Mouse (Mus musculus) limb, embryonic 13.5 days (tissue): ENCODE data around the gene Vezt. TPM values are rescaled to one million over a fixed set of nuclear protein-coding genes. Genes with fewer than 3 reads are reported as not detected.

Experiments
- ATAC-seq: fragments of 200-750 bp; cut with Nextera tagmentation; 2 replicates; pipeline ENCODE4 v1.8.0; 2017; ENCODE audit warnings: low read depth, moderate number of reproducible peaks, moderate TSS enrichment; ENCODE audit not compliant: low FRiP score
- H3K27ac ChIP-seq: fragments of 300-500 bp; sonication (generic); 2 replicates; pipeline ENCODE4 v1.5.1; 2015; ENCODE audit warnings: inconsistent platforms, mild to moderate bottlenecking, moderate library complexity
- H3K27me3 ChIP-seq: fragments of 300-500 bp; sonication (generic); 2 replicates; pipeline ENCODE4 v1.6.1; 2015; ENCODE audit warnings: mild to moderate bottlenecking, inconsistent platforms
- H3K36me3 ChIP-seq: fragments of 300-500 bp; sonication (generic); 2 replicates; pipeline ENCODE4 v1.6.1; 2015; ENCODE audit warnings: inconsistent platforms, mild to moderate bottlenecking, moderate library complexity
- H3K4me1 ChIP-seq: fragments of 300-500 bp; sonication (generic); 2 replicates; pipeline ENCODE4 v1.6.1; 2015; ENCODE audit warnings: inconsistent platforms
- H3K4me2 ChIP-seq: fragments of 300-500 bp; sonication (generic); replicated peaks from 2 replicates; pipeline ENCODE4 v1.6.1; 2015; ENCODE audit warnings: inconsistent platforms, mild to moderate bottlenecking, moderate library complexity
- H3K4me3 ChIP-seq: fragments of 300-500 bp; sonication (generic); 2 replicates; pipeline ENCODE4 v1.5.1; 2015; ENCODE audit warnings: moderate library complexity, mild to moderate bottlenecking, inconsistent platforms
- H3K9ac ChIP-seq: fragments of 300-500 bp; sonication (generic); 2 replicates; pipeline ENCODE4 v1.6.1; 2015; ENCODE audit warnings: mild to moderate bottlenecking, inconsistent platforms
- H3K9me3 ChIP-seq: fragments of 300-500 bp; sonication (generic); 2 replicates; pipeline ENCODE4 v1.6.1; 2016; ENCODE audit warnings: inconsistent platforms
- WGBS: fragments of 180-500 bp; shearing (Covaris S2); methylation state at CpG from one replicate; pipeline ENCODE4 v1.1.7; 2015; 5-methylcytosine and 5-hydroxymethylcytosine counted together
- polyA plus RNA-seq: library from polyadenylated mRNA; unstranded; fragments of >200 nt; fragmentation: Nextera tagmentation; extraction: Ambion mirVana; gene quantifications from 2 replicates; pipeline ENCODE4 v1.2.1, GENCODE M21; 2015

The Vezt gene
- polyA plus RNA-seq, 1 experiment from 2014 or later, result 28.0 TPM

DNA sequence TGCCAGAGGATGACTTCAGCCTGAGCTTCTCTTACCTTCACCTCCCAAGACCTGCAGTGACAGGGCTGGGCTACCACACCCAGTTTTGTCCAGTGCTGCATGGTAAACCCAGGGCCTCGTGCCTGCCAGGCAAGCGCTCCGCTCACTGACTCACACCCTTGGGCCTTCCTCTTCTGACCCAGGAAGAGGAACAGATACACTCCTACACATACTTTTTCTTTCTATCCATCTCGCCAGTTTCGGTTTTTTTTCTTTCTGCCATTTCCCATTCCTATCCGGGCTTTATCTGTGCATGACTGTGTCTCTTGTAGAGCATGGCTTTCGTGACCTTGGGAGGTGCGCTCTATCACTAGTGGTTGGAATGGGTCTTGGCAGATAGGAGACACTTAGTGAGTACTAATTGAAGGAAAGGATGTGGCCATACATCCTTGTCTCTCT, 24.0 kb upstream of the Vezt start:
- H3K9ac ChIP-seq, result no peak overlapping the region
- H3K36me3 ChIP-seq, result no peaks in the 10 kb centered on the region
- H3K27me3 ChIP-seq, result no peaks in the 10 kb centered on the region
- H3K4me3 ChIP-seq, result no peak overlapping the region
- WGBS, result 91% methylated on average over 8 of the region's 8 CpGs
- H3K4me1 ChIP-seq, result peaks cover 30% of the 10 kb centered on the region
- H3K9me3 ChIP-seq, result no peaks in the 10 kb centered on the region
- no peak overlapping the region for H3K27ac ChIP-seq
- H3K4me2 ChIP-seq, result no peak overlapping the region
- no peak for ATAC-seq

DNA sequence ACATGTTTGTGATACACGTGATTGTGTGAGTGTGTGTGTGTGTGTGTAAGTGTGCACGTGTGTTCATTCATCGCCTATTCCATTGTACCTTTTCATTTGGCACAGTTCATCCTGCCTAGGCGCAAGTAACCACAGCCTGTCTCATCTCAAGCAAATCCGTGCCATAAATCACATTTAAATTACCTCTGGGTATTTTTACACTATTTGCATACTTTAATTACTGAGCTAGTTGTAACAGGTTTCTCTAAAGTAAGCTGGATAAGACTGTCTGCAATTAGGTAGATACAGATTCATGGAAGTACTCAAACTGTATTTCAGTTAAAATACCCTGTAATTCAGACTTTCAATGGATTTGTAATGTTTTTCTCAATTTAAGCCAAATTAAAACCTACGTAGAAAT, 20.9 kb upstream of the Vezt start:
- H3K27ac ChIP-seq, result no peak overlapping the region
- no peak overlapping the region for H3K4me2 ChIP-seq
- H3K36me3 ChIP-seq, result no peaks in the 10 kb centered on the region
- no peak overlapping the region for H3K9ac ChIP-seq
- peaks cover 19% of the 10 kb centered on the region for H3K4me1 ChIP-seq
- H3K9me3 ChIP-seq, result no peaks in the 10 kb centered on the region
- no peaks in the 10 kb centered on the region for H3K27me3 ChIP-seq
- no peak for ATAC-seq
- WGBS, result 74% methylated on average over 6 of the region's 6 CpGs
- H3K4me3 ChIP-seq, result no peak overlapping the region

GRCm38 (mm10) chr10:94050736-94051135, 15.1 kb upstream of the Vezt start:
- no peak for ATAC-seq
- H3K4me2 ChIP-seq, result no peak overlapping the region
- no peaks in the 10 kb centered on the region for H3K27me3 ChIP-seq
- WGBS, result 83% methylated on average over 5 of the region's 5 CpGs
- no peak overlapping the region for H3K4me3 ChIP-seq
- H3K9me3 ChIP-seq, result no peaks in the 10 kb centered on the region
- no peak overlapping the region for H3K27ac ChIP-seq
- H3K4me1 ChIP-seq, result peaks cover 20% of the 10 kb centered on the region
- no peak overlapping the region for H3K9ac ChIP-seq
- H3K36me3 ChIP-seq, result peaks cover 4% of the 10 kb centered on the region

- WGBS, result 68% methylated on average over 8 of the region's 8 CpGs
- no peak overlapping the region for H3K27ac ChIP-seq
Observed at GRCm38 (mm10) chr10:94049121-94049520, 13.5 kb upstream of the Vezt start.

GRCm38 (mm10) chr10:94047845-94048559, 12.4 kb upstream of the Vezt start:
- WGBS, result 53% methylated on average over 10 of the region's 10 CpGs

More at GRCm38 (mm10) chr10:94049121-94049520, 13.5 kb upstream of the Vezt start:
- ATAC-seq, result no peak
- Histone ChIP-seq H3K36me3 (peaks cover 21% of the 10 kb centered on the region), H3K9me3 (no peaks in the 10 kb centered on the region), H3K4me3 (no peak overlapping the region), H3K27me3 (no peaks in the 10 kb centered on the region), H3K4me1 (peaks cover 20% of the 10 kb centered on the region), H3K9ac (no peak overlapping the region), H3K4me2 (no peak overlapping the region)

DNA sequence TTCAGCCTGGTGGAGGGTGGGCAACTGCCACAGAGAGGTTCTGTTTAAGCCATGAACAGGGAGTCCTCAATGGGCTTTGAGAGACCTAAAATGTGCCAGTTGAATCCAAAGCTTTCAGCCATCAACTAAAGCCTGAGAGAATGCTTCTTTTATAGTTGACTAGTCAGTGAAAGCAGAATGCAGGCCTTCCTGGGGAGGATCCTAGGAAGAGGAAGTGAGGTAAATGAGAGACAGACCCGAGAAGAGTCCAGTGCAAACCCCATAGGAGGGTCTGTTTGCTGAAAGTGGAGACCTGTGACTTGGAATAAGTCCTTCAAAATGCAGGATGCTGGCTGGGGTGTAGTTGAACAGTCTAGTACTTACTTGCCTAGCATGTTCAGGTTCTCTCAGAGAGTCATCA, 11.4 kb upstream of the Vezt start:
- 64% methylated on average over 1 of the region's 1 CpGs for WGBS
- ATAC-seq, result no peak
- H3K9ac ChIP-seq, result no peak overlapping the region

More at GRCm38 (mm10) chr10:94047845-94048559, 12.4 kb upstream of the Vezt start:
- Histone ChIP-seq H3K9ac (no peak overlapping the region), H3K4me3 (no peak overlapping the region), H3K27me3 (no peaks in the 10 kb centered on the region), H3K36me3 (peaks cover 26% of the 10 kb centered on the region), H3K9me3 (no peaks in the 10 kb centered on the region), H3K4me2 (no peak overlapping the region), H3K4me1 (peaks cover 20% of the 10 kb centered on the region), H3K27ac (no peak overlapping the region)
- ATAC-seq, result no peak

GRCm38 (mm10) chr10:94045301-94045700, 9.7 kb upstream of the Vezt start:
- Histone ChIP-seq H3K9ac (no peak overlapping the region), H3K36me3 (peaks cover 26% of the 10 kb centered on the region), H3K9me3 (no peaks in the 10 kb centered on the region), H3K27ac (no peak overlapping the region), H3K4me1 (peaks cover 19% of the 10 kb centered on the region), H3K27me3 (no peaks in the 10 kb centered on the region), H3K4me3 (no peak overlapping the region), H3K4me2 (no peak overlapping the region)
- 93% methylated on average over 13 of the region's 13 CpGs for WGBS
- no peak for ATAC-seq

More for the DNA sequence above, 11.4 kb upstream of the Vezt start:
- Histone ChIP-seq H3K4me1 (peaks cover 20% of the 10 kb centered on the region), H3K36me3 (peaks cover 26% of the 10 kb centered on the region), H3K9me3 (no peaks in the 10 kb centered on the region), H3K4me2 (no peak overlapping the region), H3K4me3 (no peak overlapping the region), H3K27me3 (no peaks in the 10 kb centered on the region), H3K27ac (no peak overlapping the region)

DNA sequence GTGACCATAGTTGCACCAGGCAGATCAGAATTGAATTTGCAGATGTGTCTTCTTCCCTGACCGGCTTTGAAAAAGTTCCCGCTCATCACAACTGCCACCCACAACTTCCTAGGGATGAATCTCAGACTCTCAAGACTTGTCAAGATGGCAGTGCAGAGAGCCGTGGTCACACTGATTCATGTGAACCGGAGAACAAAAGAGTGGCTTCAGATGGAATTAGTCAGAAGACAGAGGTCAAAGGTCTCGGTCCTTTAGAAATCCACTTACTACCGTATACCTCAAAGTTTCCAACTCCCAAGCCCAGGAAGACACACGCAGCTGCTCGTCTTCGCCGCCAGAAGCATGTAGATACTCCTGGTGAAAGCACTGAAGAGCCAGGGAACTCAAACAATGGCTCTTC, 8.3 kb upstream of the Vezt start:
- Histone ChIP-seq H3K27me3 (no peaks in the 10 kb centered on the region), H3K4me1 (peaks cover 6% of the 10 kb centered on the region), H3K36me3 (peaks cover 26% of the 10 kb centered on the region), H3K4me3 (no peak overlapping the region), H3K9ac (no peak overlapping the region), H3K9me3 (no peaks in the 10 kb centered on the region), H3K4me2 (no peak overlapping the region), H3K27ac (no peak overlapping the region)
- ATAC-seq, result no peak
- 87% methylated on average over 10 of the region's 10 CpGs for WGBS

- 63% methylated on average over 7 of the region's 7 CpGs for whole genome bisulfite sequencing
- ATAC-seq, result no peak
- H3K4me2 ChIP-seq, result no peak overlapping the region
- H3K27me3 ChIP-seq, result no peaks in the 10 kb centered on the region
- no peak overlapping the region for H3K4me3 ChIP-seq
- H3K9ac ChIP-seq, result no peak overlapping the region
- H3K4me1 ChIP-seq, result peaks cover 15% of the 10 kb centered on the region
- peaks cover under 1% of the 10 kb centered on the region; the same call in 1 of the 2 replicates for H3K36me3 ChIP-seq
- H3K9me3 ChIP-seq, result no peaks in the 10 kb centered on the region
- H3K27ac ChIP-seq, result no peak overlapping the region
Observed at GRCm38 (mm10) chr10:94038366-94039260, 3.0 kb upstream of the Vezt start.

- Histone ChIP-seq H3K9ac (no peak overlapping the region), H3K4me3 (no peak overlapping the region), H3K4me1 (peaks cover 20% of the 10 kb centered on the region), H3K4me2 (peak overlapping the region; percentile 66; the same call in 1 of the 2 replicates), H3K9me3 (no peaks in the 10 kb centered on the region), H3K27me3 (no peaks in the 10 kb centered on the region), H3K27ac (no peak overlapping the region), H3K36me3 (no peaks in the 10 kb centered on the region)
- ATAC-seq, result no peak
- WGBS, result 74% methylated on average over 4 of the region's 4 CpGs
Observed at GRCm38 (mm10) chr10:94037596-94037995, 2.0 kb upstream of the Vezt start.

DNA sequence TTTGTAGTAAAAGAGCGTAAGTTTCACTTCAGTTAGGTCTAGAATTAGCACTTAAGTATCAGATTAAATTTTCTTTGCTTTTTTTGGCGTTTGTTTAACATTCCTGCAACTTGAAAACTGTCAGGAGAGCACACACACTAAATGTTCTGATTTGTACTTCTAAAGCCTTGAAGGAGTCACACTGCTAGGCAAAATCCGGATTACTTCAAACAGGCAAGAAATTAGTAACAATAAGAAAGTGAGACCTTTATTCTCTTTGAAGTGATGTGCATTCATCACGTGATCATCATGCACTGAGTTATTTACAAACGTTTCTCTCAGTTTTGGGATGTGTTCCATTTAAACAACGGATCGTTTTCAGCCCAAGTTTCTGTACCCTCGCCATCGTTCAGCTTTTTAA, 1.6 kb upstream of the Vezt start:
- Histone ChIP-seq H3K4me3 (peak overlapping the region; percentile 86), H3K9me3 (no peaks in the 10 kb centered on the region), H3K36me3 (no peaks in the 10 kb centered on the region), H3K4me1 (peaks cover 20% of the 10 kb centered on the region), H3K4me2 (peak overlapping the region; percentile 66), H3K27ac (no peak overlapping the region), H3K27me3 (no peaks in the 10 kb centered on the region), H3K9ac (no peak overlapping the region)
- WGBS, result 38% methylated on average over 9 of the region's 9 CpGs
- ATAC-seq, result no peak

DNA sequence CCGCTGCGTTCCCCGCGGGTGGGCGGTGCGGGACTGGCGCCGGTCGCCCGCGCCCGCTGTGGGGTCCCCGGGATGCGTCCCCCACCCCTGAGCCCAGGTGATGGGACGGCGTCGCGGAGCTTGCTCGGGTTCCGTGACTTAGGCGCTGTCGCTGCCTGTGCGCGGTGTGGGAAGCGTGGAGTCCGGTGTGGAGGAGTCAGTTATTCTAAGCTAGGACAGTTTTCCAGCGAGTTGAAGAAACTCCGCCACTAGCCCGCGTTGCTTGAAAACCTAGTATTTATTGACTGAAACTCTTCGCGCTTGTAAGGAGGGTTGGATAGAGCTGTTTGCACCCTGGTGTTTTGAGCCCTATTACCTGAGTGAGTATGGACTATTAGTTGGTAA, 750 bp upstream of the Vezt start:
- peak overlapping the region; percentile 84 for H3K9ac ChIP-seq
- no peaks in the 10 kb centered on the region for H3K9me3 ChIP-seq
- WGBS, result 0% methylated on average over 32 of the region's 32 CpGs
- H3K4me1 ChIP-seq, result peaks cover 20% of the 10 kb centered on the region
- no peaks in the 10 kb centered on the region for H3K36me3 ChIP-seq
- H3K27me3 ChIP-seq, result no peaks in the 10 kb centered on the region
- peak overlapping the region; percentile 66 for H3K4me2 ChIP-seq
- H3K27ac ChIP-seq, result peak overlapping the region; percentile 59
- peak overlapping the region; percentile 86 for H3K4me3 ChIP-seq
- peak; percentile 21; the same call in 1 of the 2 replicates for ATAC-seq
